ENCODE assay signal across 8 mouse cellular contexts in genomic region chr5:135898028-135898427, GRCm38 (mm10). TPM values are rescaled to one million over a fixed set of nuclear protein-coding genes. Genes with fewer than 3 reads are reported as not detected.
DNase-seq lines count a peak whose midpoint lies in the region; ATAC-seq lines count a peak whose summit lies in the region.

No protein-coding gene starts in this region.

- H3K4me3 ChIP-seq in liver, embryonic 12.5 days: no peak overlapping the region

- 0 out of 2 replicates have a peak, but pooled peaks cover under 1% of the 10 kb centered on the region for H3K4me1 ChIP-seq in liver, embryonic 12.5 days

- DNase-seq in cerebellum, postnatal 10 days: peak; percentile 75 to 83
- peak; percentile 67 for DNase-seq in liver
- peak; percentile 57 for DNase-seq in WW6 (ENCODE audit: low read depth, low spot score)
- DNase-seq in hindlimb bud, embryonic 11.5 days (ENCODE audit: extremely low spot score, low read depth, low spot score): peak; percentile 52
- DNase-seq in skeletal muscle tissue, adult 2 months (ENCODE audit: low read depth, low spot score): peak; percentile 71
- no peak for DNase-seq in frontal cortex, postnatal 36 days (ENCODE audit: low spot score in 2 of 2)

- no peak overlapping the region for H3K4me2 ChIP-seq in liver, embryonic 12.5 days

- no peaks in the 10 kb centered on the region for H3K9me3 ChIP-seq in liver, embryonic 12.5 days (replicated peaks)

- H3K27ac ChIP-seq in liver, embryonic 12.5 days: no peak overlapping the region

- 11% methylated on average over 3 of the region's 3 CpGs for WGBS in liver, embryonic 12.5 days (ENCODE audit: insufficient replicate concordance)

- H3K27me3 ChIP-seq in liver, embryonic 12.5 days (replicated peaks): peaks cover 2% of the 10 kb centered on the region; the same call in 1 of the 2 replicates

- no peak overlapping the region for H3K9ac ChIP-seq in liver, embryonic 12.5 days

- no peaks in the 10 kb centered on the region for H3K36me3 ChIP-seq in liver, embryonic 12.5 days

- no peak for ATAC-seq in cerebellum, adult (ENCODE audit: insufficient number of reproducible peaks, low FRiP score, low TSS enrichment)
- no peak for ATAC-seq in liver, embryonic 12.5 days

RNA-seq across cellular contexts. Expression of gene Hspb1, which starts 10.3 kb away (rescaled TPM):
- polyA plus RNA-seq in liver, embryonic 12.5 days (2016; fragmentation: Nextera tagmentation; extraction: Ambion mirVana): 7.4 TPM in 2 replicates

RNA-seq across cellular contexts. Expression of gene Ywhag, which starts 36.4 kb away (rescaled TPM):
- 121 and 128 TPM in 2 replicates for polyA plus RNA-seq in liver, embryonic 12.5 days (2016; fragmentation: Nextera tagmentation; extraction: Ambion mirVana)

Comparison
In these comparisons a context has a peak if more than half of its experiments do, and no peak if none do; other contexts are left out.
1. DNase-seq: peak in cerebellum, postnatal 10 days (2 of 2), liver (single experiment), WW6 (single experiment), hindlimb bud, embryonic 11.5 days (single experiment) and skeletal muscle tissue, adult 2 months (single experiment); none in frontal cortex, postnatal 36 days (0 of 2).